Mouse (Mus musculus) midbrain, embryonic 13.5 days (tissue): Measurements from ENCODE around the gene Elovl1. TPM values are rescaled to one million over a fixed set of nuclear protein-coding genes. Genes with fewer than 3 reads are reported as not detected.
A peak's percentile ranks its signal among the peaks of the same experiment; 100 is the strongest.

Source experiments
- ATAC-seq: fragments of 200-750 bp; cut with Nextera tagmentation; 2 replicates; pipeline ENCODE4 v1.8.0; 2017; ENCODE audit warnings: mild to moderate bottlenecking, moderate TSS enrichment, moderate library complexity
- H3K27ac ChIP-seq: fragments of 300-500 bp; sonication (generic); 2 replicates; pipeline ENCODE4 v1.5.1; 2015; ENCODE audit warnings: inconsistent platforms, mild to moderate bottlenecking, moderate library complexity
- H3K27me3 ChIP-seq: fragments of 300-500 bp; sonication (generic); 2 replicates; pipeline ENCODE4 v1.6.1; 2015; ENCODE audit warnings: mild to moderate bottlenecking, inconsistent platforms
- H3K36me3 ChIP-seq: fragments of 300-500 bp; sonication (generic); 2 replicates; pipeline ENCODE4 v1.6.1; 2015; ENCODE audit warnings: mild to moderate bottlenecking, inconsistent platforms
- H3K4me1 ChIP-seq: fragments of 300-500 bp; sonication (generic); replicated peaks from 2 replicates; pipeline ENCODE4 v1.6.1; 2015; ENCODE audit warnings: inconsistent platforms
- H3K4me2 ChIP-seq: fragments of 300-500 bp; sonication (generic); replicated peaks from 2 replicates; pipeline ENCODE4 v1.6.1; 2015; ENCODE audit warnings: moderate library complexity, mild to moderate bottlenecking, inconsistent platforms
- H3K4me3 ChIP-seq: fragments of 300-500 bp; sonication (generic); replicated peaks from 2 replicates; pipeline ENCODE4 v1.5.1; 2015; ENCODE audit warnings: mild to moderate bottlenecking, inconsistent platforms
- H3K9ac ChIP-seq: fragments of 300-500 bp; sonication (generic); replicated peaks from 2 replicates; pipeline ENCODE4 v1.6.1; 2015; ENCODE audit warnings: mild to moderate bottlenecking, inconsistent platforms
- H3K9me3 ChIP-seq: fragments of 300-500 bp; sonication (generic); 2 replicates; pipeline ENCODE4 v1.6.1; 2016; ENCODE audit warnings: mild to moderate bottlenecking, inconsistent platforms
- WGBS: fragments of 180-500 bp; shearing (Covaris S2); methylation state at CpG from one replicate; pipeline ENCODE4 v1.1.7; 2015; 5-methylcytosine and 5-hydroxymethylcytosine counted together
- polyA plus RNA-seq: library from polyadenylated mRNA; unstranded; fragments of >200 nt; fragmentation: Nextera tagmentation; extraction: Ambion mirVana; gene quantifications from 2 replicates; pipeline ENCODE4 v1.2.1, GENCODE M21; 2015

The Elovl1 gene
- polyA plus RNA-seq, 1 experiment from 2014 or later: 25.8 TPM

DNA sequence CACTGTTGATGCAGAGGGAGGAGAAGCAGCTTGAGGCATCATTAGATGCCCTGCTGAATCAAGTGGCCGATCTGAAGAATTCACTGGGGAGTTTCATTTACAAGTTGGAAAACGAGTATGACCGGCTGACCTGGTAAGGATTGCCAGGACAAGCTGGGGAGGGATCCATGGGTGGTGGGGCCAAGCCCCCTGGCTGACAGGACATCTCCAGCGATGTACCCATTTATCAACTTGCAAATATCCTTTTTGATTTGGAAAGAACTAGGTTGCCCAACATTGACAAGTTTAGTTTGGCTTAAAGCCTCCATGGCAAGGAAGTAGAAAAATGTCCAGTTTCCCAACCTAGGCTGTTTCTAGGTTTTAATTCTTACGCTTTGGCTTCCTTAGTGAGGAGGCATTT, 17.0 kb upstream of the Elovl1 start:
- no peaks in the 10 kb centered on the region for H3K9me3 ChIP-seq
- H3K9ac ChIP-seq: no peak overlapping the region
- H3K4me2 ChIP-seq: no peak overlapping the region
- H3K27ac ChIP-seq: no peak overlapping the region
- H3K4me3 ChIP-seq: no peak overlapping the region
- 95% methylated on average over 5 of the region's 5 CpGs for WGBS
- H3K27me3 ChIP-seq: no peaks in the 10 kb centered on the region
- ATAC-seq: no peak
- H3K36me3 ChIP-seq: peaks cover 53% of the 10 kb centered on the region
- peaks cover 25% of the 10 kb centered on the region for H3K4me1 ChIP-seq

DNA sequence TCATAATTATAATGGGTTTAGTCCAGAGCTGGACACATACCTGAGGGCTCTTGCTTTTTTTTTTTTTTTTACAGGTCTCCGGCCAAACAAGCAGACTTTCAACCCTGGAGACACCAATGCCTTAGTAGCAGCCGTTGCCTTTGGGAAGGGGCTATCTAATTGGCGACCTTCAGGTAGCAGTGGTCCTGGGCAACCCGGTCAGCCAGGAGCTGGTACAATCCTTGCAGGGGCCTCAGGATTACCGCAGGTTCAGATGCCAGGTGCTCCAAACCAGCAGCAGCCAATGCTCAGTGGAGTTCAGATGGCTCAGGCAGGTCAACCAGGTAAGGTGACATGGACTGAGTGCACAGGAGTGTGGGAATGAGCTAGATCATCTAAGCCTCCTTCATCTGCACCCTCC, 14.3 kb upstream of the Elovl1 start:
- Histone ChIP-seq H3K36me3 (peaks cover 76% of the 10 kb centered on the region), H3K9ac (no peak overlapping the region), H3K27ac (no peak overlapping the region), H3K9me3 (no peaks in the 10 kb centered on the region), H3K27me3 (no peaks in the 10 kb centered on the region), H3K4me1 (peaks cover 10% of the 10 kb centered on the region), H3K4me2 (no peak overlapping the region), H3K4me3 (no peak overlapping the region)
- WGBS: 92% methylated on average over 5 of the region's 5 CpGs
- ATAC-seq: no peak

DNA sequence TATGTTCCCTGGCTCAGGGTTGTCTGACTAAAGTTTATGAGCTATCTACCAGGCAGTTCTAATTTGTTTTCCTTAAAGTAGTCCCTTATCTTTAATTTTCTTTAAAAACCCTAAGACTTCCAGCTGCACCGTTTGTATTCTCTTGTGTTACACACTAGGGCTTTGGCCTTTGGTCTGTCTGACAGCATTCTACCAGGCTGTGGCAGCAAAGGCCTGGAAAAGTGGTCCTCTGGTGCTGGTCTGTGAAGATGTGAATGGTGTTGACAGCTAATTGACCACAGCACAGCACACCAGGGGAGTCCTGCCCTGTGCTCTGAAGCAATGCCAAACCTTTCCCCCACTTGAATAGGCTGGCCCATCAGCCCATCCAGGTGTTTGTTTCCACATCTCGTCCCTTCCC, 12.1 kb upstream of the Elovl1 start:
- Histone ChIP-seq H3K4me1 (no peaks in the 10 kb centered on the region), H3K4me3 (no peak overlapping the region), H3K36me3 (peaks cover 97% of the 10 kb centered on the region), H3K9ac (no peak overlapping the region), H3K27ac (no peak overlapping the region), H3K4me2 (no peak overlapping the region), H3K27me3 (no peaks in the 10 kb centered on the region), H3K9me3 (no peaks in the 10 kb centered on the region)
- ATAC-seq: no peak
- WGBS: 89% methylated on average over 2 of the region's 2 CpGs

DNA sequence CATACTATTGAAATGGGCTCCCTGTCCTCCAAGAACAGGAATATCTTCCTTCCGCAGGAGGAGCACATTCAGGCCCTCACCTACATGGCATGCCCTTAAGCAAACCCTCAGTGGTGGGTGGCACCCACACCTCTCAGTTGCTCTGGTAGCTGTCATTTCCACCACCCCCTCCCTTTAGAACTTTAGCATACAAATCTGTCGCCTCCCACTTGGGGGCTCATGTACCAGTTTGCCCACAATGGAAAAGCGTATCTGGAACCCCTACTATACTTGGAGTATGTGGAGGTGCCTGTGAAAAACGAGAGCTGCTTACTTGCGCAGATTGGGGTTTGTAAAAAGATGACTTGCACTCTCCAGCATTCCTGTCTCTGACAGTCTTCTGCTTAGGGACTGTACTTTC, 11.6 kb upstream of the Elovl1 start:
- WGBS: 94% methylated on average over 5 of the region's 5 CpGs
- no peak overlapping the region for H3K27ac ChIP-seq

DNA sequence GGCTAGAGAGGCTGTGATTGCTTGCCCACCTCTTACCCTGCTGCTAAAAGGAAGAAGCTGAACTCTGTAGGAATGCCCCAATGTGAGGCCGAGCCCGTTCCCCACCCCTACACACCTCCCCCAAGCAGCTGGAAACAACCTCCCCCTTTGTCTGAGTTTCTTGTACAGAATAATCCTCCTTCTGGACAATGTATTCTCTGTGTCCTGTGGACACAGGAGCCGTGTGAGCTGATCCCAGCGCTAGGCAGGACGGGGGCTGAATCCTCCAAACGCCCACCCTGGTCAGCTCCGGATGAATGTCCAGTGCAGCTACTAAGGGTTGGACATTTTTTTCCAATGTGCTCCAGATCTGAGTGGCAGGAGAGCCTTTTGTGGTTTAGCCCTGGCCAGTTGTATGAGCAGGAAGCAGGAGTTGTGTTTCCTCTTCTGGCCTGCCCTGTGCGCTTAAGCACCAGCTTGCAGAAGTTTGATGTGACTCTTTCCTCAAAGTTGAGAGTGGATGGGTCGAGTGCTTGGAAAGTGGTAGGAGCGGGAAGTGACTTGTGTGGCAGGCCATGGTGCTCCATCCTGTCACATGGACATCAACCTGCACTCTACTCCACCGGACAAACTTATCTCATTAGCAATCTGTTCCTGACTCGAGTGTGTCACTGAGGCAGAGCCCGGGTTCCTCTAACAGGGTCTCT, 10.6 kb upstream of the Elovl1 start:
- no peak overlapping the region for H3K4me2 ChIP-seq
- no peak for ATAC-seq
- no peak overlapping the region for H3K4me3 ChIP-seq
- peaks cover 96% of the 10 kb centered on the region for H3K36me3 ChIP-seq
- H3K9me3 ChIP-seq: no peaks in the 10 kb centered on the region
- H3K9ac ChIP-seq: no peak overlapping the region
- WGBS: 85% methylated on average over 13 of the region's 13 CpGs
- H3K27me3 ChIP-seq: no peaks in the 10 kb centered on the region
- no peaks in the 10 kb centered on the region for H3K4me1 ChIP-seq
- H3K27ac ChIP-seq: no peak overlapping the region

More for the DNA sequence above, 11.6 kb upstream of the Elovl1 start:
- Histone ChIP-seq H3K9me3 (no peaks in the 10 kb centered on the region), H3K36me3 (peaks cover 97% of the 10 kb centered on the region), H3K27me3 (no peaks in the 10 kb centered on the region), H3K4me3 (no peak overlapping the region), H3K9ac (no peak overlapping the region), H3K4me2 (no peak overlapping the region), H3K4me1 (no peaks in the 10 kb centered on the region)
- no peak for ATAC-seq

DNA sequence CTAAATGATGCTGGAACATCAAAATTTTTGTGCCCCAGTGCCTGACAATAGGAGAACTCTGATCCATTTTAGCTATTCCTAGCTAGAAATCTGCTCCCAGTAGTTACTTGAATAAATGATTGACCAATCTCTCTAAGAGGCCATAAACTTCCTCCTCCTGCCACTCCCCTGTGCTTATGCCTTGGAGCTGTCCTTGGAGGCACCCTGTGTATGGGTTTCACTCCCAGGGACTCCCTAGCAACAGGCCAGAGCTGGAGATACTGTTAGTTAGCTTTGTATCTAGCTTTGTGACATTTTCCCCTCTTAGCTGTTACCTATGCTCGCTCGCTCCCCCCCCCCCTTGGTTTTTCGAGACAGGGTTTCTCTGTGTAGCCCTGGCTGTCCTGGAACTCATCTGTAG, 6.5 kb upstream of the Elovl1 start:
- ATAC-seq: no peak
- peaks cover 70% of the 10 kb centered on the region for H3K36me3 ChIP-seq
- WGBS: 90% methylated on average over 3 of the region's 3 CpGs

DNA sequence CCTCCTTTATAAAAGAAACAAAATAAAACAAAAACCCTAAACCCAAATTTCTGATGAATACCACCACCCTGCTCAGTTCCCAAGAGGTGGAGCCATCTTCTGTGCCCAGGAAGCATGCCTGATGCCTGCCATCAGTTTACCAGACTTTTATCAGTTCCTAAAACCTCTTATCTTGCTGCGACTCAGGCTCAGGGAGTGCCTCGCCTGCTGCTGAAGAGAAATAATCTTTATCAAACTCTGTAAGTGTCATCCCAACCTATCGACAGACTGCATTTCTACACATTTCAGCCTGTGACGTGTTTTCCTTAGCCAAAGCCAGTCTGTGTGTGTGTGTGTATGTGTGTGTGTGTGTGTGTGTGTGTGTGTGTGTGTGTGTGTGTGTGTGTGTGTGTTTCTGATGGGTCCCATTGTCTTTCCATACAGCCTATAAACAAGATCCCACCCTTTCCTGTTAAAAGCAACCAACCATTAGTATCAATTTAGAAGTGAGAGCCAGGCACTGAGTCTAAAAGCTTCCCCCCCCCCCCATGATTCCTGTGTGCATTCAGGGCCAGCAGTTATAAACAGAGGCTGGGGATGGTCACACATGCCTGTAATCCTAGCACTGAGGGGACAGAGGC, 3.2 kb upstream of the Elovl1 start:
- peaks cover 28% of the 10 kb centered on the region for H3K4me1 ChIP-seq

More for the DNA sequence above, 6.5 kb upstream of the Elovl1 start:
- no peaks in the 10 kb centered on the region for H3K27me3 ChIP-seq
- H3K9ac ChIP-seq: no peak overlapping the region
- H3K27ac ChIP-seq: no peak overlapping the region
- H3K4me1 ChIP-seq: no peaks in the 10 kb centered on the region
- H3K9me3 ChIP-seq: no peaks in the 10 kb centered on the region
- H3K4me2 ChIP-seq: no peak overlapping the region
- H3K4me3 ChIP-seq: no peak overlapping the region

DNA sequence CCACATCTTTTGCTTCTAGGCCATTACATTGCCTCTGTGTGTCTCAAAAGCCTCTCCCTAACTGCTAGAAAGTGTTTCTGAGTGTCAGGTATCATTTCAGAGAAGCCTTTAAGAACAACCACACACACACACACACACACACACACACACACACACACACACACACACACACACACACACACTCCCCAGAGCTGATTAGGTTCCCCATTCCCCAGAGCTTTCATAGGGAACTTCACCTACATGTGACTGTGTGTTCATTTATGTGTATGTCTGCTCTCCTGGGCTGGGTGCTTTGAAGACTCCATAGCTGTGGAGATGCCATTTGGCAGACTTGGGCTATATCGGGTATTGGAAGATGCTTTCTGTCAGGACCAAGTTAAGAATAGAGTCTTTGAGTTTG, 2.5 kb upstream of the Elovl1 start:
- no peak for ATAC-seq
- no peak overlapping the region for H3K27ac ChIP-seq
- WGBS: 94% methylated on average over 1 of the region's 1 CpGs

More for the DNA sequence above, 3.2 kb upstream of the Elovl1 start:
- WGBS: 89% methylated on average over 4 of the region's 4 CpGs
- ATAC-seq: no peak
- Histone ChIP-seq H3K27ac (no peak overlapping the region), H3K9ac (no peak overlapping the region), H3K27me3 (no peaks in the 10 kb centered on the region), H3K36me3 (peaks cover 40% of the 10 kb centered on the region), H3K4me2 (no peak overlapping the region), H3K9me3 (no peaks in the 10 kb centered on the region), H3K4me3 (no peak overlapping the region)

DNA sequence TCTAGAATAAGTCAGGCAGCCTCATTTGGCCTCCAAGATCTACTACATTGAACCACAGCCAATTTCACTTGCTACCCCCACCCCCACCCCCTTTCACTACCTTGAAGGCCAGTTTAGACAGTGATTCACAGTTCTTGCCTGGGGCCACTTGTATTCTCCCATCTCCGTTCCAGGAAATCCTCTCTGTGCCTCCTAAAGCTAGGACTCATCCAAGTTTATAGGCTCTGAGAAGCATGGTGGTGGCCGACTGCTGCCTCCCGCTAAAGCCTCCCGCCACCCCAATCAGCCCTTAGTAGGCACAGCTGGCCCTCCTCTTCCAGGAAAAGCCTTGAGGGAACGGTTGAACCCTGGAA, 502 bp upstream of the Elovl1 start:
- H3K9ac ChIP-seq: peak overlapping the region; percentile 78
- peak overlapping the region; percentile 62 for H3K4me2 ChIP-seq
- 4% methylated on average over 5 of the region's 5 CpGs for WGBS
- peak overlapping the region; percentile 57 for H3K4me3 ChIP-seq
- no peaks in the 10 kb centered on the region for H3K9me3 ChIP-seq
- peak overlapping the region; percentile 70 for H3K27ac ChIP-seq
- peaks cover 30% of the 10 kb centered on the region for H3K4me1 ChIP-seq
- ATAC-seq: peak; percentile 46
- peaks cover 36% of the 10 kb centered on the region for H3K36me3 ChIP-seq
- H3K27me3 ChIP-seq: no peaks in the 10 kb centered on the region

More for the DNA sequence above, 2.5 kb upstream of the Elovl1 start:
- H3K4me1 ChIP-seq: peaks cover 30% of the 10 kb centered on the region
- H3K27me3 ChIP-seq: no peaks in the 10 kb centered on the region
- H3K9me3 ChIP-seq: no peaks in the 10 kb centered on the region
- no peak overlapping the region for H3K9ac ChIP-seq
- H3K36me3 ChIP-seq: peaks cover 36% of the 10 kb centered on the region
- H3K4me2 ChIP-seq: no peak overlapping the region
- no peak overlapping the region for H3K4me3 ChIP-seq

DNA sequence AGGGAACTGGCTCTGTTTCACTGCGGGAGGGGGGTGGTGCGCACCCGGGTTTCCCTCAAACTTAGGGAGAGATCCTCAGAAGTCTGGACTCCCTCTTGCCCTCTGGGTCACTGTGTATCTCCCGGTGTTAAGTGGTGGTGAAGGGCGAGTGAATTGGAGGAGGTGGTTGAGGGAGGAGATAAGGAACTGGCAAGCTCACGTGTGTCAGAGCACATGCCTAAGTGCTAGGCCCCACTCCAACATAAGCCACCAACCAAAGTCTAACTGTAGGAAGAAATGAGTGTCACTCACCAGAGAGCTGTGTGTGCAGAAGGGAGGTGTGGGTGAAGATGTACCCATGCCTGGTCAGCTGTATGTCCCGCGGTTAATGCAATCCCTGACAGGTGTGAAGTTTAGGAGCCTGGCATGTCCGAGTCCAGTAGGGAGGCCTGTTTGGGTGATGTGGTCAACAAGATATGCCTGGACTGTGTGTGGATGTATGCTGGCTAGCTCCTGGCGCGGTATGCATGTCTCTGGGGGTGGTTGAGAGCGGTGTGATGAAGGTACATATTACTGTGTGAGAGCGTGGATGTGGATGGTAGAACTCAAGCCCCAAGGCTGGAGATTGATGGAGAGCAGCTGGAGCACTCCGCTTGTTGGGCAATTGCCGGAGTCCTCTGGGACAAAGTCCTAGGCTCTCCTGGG, 780 bp downstream of the Elovl1 start:
- peak overlapping the region; percentile 57 for H3K4me3 ChIP-seq
- WGBS: 59% methylated on average over 15 of the region's 15 CpGs
- H3K4me2 ChIP-seq: peak overlapping the region; percentile 62
- peak; percentile 12 for ATAC-seq
- peaks cover 37% of the 10 kb centered on the region for H3K36me3 ChIP-seq
- peak overlapping the region; percentile 70; the same call in 1 of the 2 replicates for H3K27ac ChIP-seq
- H3K4me1 ChIP-seq: peaks cover 30% of the 10 kb centered on the region
- no peaks in the 10 kb centered on the region for H3K9me3 ChIP-seq
- H3K27me3 ChIP-seq: no peaks in the 10 kb centered on the region
- H3K9ac ChIP-seq: peak overlapping the region; percentile 78

DNA sequence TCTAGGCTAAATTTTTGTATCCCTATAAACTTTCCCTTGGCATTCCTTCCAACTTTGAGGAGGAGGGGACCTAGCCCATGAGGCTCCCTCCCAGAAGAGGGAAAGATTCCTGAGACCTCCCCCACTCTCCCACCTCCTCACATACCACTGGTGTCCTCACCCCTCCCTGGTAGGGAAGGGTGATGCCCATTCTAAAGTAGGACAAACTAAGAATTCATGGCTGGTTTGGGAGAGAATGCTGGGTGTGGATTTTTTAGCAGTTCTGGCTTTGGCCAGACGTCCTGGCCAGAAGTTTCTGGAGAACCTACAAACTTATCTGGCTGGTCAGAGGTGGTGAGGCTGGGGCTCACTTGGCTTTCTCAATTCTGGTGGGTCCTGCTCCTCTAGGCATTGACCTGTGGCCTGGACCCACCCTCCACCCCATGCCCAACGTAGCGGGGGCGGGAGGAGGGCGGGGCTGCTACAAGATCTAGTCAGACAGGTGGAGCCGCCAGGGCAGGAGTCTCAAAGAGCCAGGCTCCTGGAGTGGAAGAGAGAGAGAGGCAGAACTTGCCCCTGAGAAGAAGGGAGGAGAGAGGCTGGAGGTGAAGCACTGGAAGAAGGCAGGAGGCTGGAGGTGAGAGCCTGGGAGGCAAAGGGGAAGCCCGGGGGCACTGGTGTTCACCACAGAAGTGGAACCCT, 1.5 kb downstream of the Elovl1 start:
- H3K9me3 ChIP-seq: no peaks in the 10 kb centered on the region
- peaks cover 39% of the 10 kb centered on the region for H3K36me3 ChIP-seq
- H3K4me1 ChIP-seq: peaks cover 34% of the 10 kb centered on the region
- H3K4me3 ChIP-seq: no peak overlapping the region
- H3K9ac ChIP-seq: peak overlapping the region; percentile 78; the same call in 1 of the 2 replicates
- no peak for ATAC-seq
- no peak overlapping the region for H3K27ac ChIP-seq
- WGBS: 61% methylated on average over 7 of the region's 7 CpGs
- H3K4me2 ChIP-seq: peak overlapping the region; percentile 62; the same call in 1 of the 2 replicates
- no peaks in the 10 kb centered on the region for H3K27me3 ChIP-seq

DNA sequence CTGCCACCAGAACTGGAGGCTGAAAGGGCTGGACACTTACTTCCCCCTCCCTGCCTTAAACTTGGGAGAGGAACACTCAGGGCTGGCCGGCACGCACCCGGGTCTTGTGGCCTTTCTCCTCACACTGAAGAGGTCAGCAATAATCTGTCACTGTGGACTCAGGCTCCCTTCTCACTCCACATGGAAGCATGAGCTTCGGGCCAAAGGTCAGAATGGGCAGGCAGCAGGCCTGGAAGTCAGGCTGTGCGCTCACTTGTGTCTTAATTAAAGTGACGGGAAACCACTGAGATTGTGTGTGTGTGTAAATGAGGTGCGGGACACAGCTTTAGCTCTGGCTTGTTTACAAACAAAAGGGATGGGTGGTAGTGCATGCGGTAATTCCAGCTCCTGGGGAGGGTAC, 4.4 kb downstream of the Elovl1 start:
- H3K36me3 ChIP-seq: peaks cover 43% of the 10 kb centered on the region
- ATAC-seq: no peak
- H3K9ac ChIP-seq: no peak overlapping the region
- peaks cover 54% of the 10 kb centered on the region for H3K4me1 ChIP-seq
- H3K27me3 ChIP-seq: no peaks in the 10 kb centered on the region
- H3K4me2 ChIP-seq: no peak overlapping the region
- no peak overlapping the region for H3K4me3 ChIP-seq
- no peak overlapping the region for H3K27ac ChIP-seq
- no peaks in the 10 kb centered on the region for H3K9me3 ChIP-seq
- whole genome bisulfite sequencing: 73% methylated on average over 8 of the region's 8 CpGs
